ENCODE assay signal across 20 mouse cellular contexts in the genomic region with DNA sequence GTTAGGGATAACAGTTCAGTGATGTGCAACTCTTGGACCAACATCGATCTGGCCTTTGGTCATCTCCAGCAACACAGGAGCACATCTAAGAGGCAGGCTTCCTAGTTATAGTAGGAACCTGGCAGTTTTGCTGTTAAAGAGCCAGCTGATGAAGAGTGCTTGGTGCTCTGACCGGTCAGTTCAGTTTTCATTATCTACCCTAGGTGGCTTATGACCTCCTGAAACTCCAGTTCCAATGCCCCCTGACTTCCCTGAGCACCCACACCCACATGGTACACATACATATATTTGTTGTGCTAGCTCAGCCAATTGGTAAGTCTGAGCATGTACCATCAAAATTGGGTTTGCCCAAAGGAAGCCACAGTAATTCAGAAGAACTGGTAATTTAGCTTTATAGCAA. TPM values are rescaled to one million over a fixed set of nuclear protein-coding genes. Genes with fewer than 3 reads are reported as not detected.
A peak's percentile ranks its signal among the peaks of the same experiment; 100 is the strongest.
DNase-seq lines count a peak whose midpoint lies in the region; ATAC-seq lines count a peak whose summit lies in the region.
"Had no signal": no experiment of that assay in that cellular context is flagged by ENCODE, and none has a peak within 500 bp of the region (broad histone marks: within the 10 kb centered on the region; RNA-seq: fewer than 3 reads in every experiment).

No protein-coding gene starts in this region.

- WGBS in forebrain, embryonic 10.5 days, result 99% methylated on average over 2 of the region's 2 CpGs
- 96% methylated on average over 2 of the region's 2 CpGs for WGBS in forebrain, embryonic 14.5 days
- WGBS in heart, embryonic 15.5 days, result 96% methylated on average over 2 of the region's 2 CpGs
- WGBS in limb, embryonic 11.5 days, result 97% methylated on average over 2 of the region's 2 CpGs
- WGBS in limb, embryonic 10.5 days, result 97% methylated on average over 2 of the region's 2 CpGs

- no peaks in the 10 kb centered on the region for H3K4me1 ChIP-seq in forebrain, embryonic 10.5 days
- H3K4me1 ChIP-seq in forebrain, embryonic 14.5 days (ENCODE audit: control insufficient read depth, insufficient read depth, low read length), result no peaks in the 10 kb centered on the region
- H3K4me1 ChIP-seq in heart, embryonic 15.5 days (replicated peaks), result peaks cover 9% of the 10 kb centered on the region
- H3K4me1 ChIP-seq in limb, embryonic 11.5 days (ENCODE audit: control insufficient read depth, insufficient read depth, low read length), result no peaks in the 10 kb centered on the region
- H3K4me1 ChIP-seq in limb, embryonic 10.5 days, result no peaks in the 10 kb centered on the region
- H3K4me1 ChIP-seq: embryonic facial prominence, embryonic 12.5 days; forebrain, embryonic 13.5 days; hindbrain, embryonic 13.5 days; intestine, embryonic 15.5 days had no signal

- H3K36me3 ChIP-seq in forebrain, embryonic 10.5 days (replicated peaks), result peaks cover 96% of the 10 kb centered on the region
- H3K36me3 ChIP-seq in forebrain, embryonic 14.5 days (ENCODE audit: control insufficient read depth, insufficient read depth, low read length), result peaks cover 52% of the 10 kb centered on the region
- H3K36me3 ChIP-seq in heart, embryonic 15.5 days, result peaks cover 28% of the 10 kb centered on the region
- H3K36me3 ChIP-seq in limb, embryonic 11.5 days (ENCODE audit: control insufficient read depth, insufficient read depth, low read length), result peaks cover 22% of the 10 kb centered on the region
- peaks cover 99% of the 10 kb centered on the region for H3K36me3 ChIP-seq in limb, embryonic 10.5 days

- no peak overlapping the region for H3K27ac ChIP-seq in forebrain, embryonic 10.5 days
- no peak overlapping the region for H3K27ac ChIP-seq in forebrain, embryonic 14.5 days (ENCODE audit: low read depth, low read length)
- peak overlapping the region; percentile 55; the same call in 1 of the 2 replicates for H3K27ac ChIP-seq in heart, embryonic 15.5 days
- H3K27ac ChIP-seq in limb, embryonic 11.5 days (replicated peaks; ENCODE audit: low read depth, low read length), result no peak overlapping the region
- H3K27ac ChIP-seq in limb, embryonic 10.5 days, result no peak overlapping the region
- H3K27ac ChIP-seq: embryonic facial prominence, embryonic 12.5 days; forebrain, embryonic 13.5 days; hindbrain, embryonic 13.5 days; hindbrain, postnatal 0 days; intestine, embryonic 15.5 days had no signal

- H3K4me3 ChIP-seq in forebrain, embryonic 10.5 days, result no peak overlapping the region
- no peak overlapping the region for H3K4me3 ChIP-seq in forebrain, embryonic 14.5 days (ENCODE audit: low read depth, low read length)
- H3K4me3 ChIP-seq in heart, embryonic 15.5 days, result no peak overlapping the region
- no peak overlapping the region for H3K4me3 ChIP-seq in limb, embryonic 11.5 days (ENCODE audit: low read depth, low read length)
- H3K4me3 ChIP-seq in limb, embryonic 10.5 days, result no peak overlapping the region
- H3K4me3 ChIP-seq: embryonic facial prominence, embryonic 12.5 days; forebrain, embryonic 13.5 days; hindbrain, embryonic 13.5 days; intestine, embryonic 15.5 days had no signal

- H3K27me3 ChIP-seq in forebrain, embryonic 10.5 days (ENCODE audit: poor library complexity, severe bottlenecking), result no peaks in the 10 kb centered on the region
- no peaks in the 10 kb centered on the region for H3K27me3 ChIP-seq in forebrain, embryonic 14.5 days (replicated peaks; ENCODE audit: control insufficient read depth, insufficient read depth, low read length)
- H3K27me3 ChIP-seq in heart, embryonic 15.5 days, result no peaks in the 10 kb centered on the region
- H3K27me3 ChIP-seq in limb, embryonic 11.5 days (ENCODE audit: control insufficient read depth, insufficient read depth, low read length), result no peaks in the 10 kb centered on the region
- no peaks in the 10 kb centered on the region for H3K27me3 ChIP-seq in limb, embryonic 10.5 days (ENCODE audit: low read depth, poor library complexity, severe bottlenecking)
- H3K27me3 ChIP-seq: embryonic facial prominence, embryonic 12.5 days; forebrain, embryonic 13.5 days; hindbrain, embryonic 13.5 days; intestine, embryonic 15.5 days; Patski had no signal

- no peak for ATAC-seq in forebrain, embryonic 14.5 days
- no peak for ATAC-seq in heart, embryonic 15.5 days (replicated peaks; ENCODE audit: insufficient number of reproducible peaks, insufficient read depth, low FRiP score, low read depth)
- ATAC-seq in limb, embryonic 11.5 days (ENCODE audit: insufficient number of reproducible peaks, low FRiP score, low TSS enrichment, low read depth), result no peak
- ATAC-seq: activated CD4-positive, CD25-positive, alpha-beta regulatory T cell, adult 4 months; forebrain, embryonic 13.5 days; intestine, embryonic 15.5 days; Patski had no signal

- DNase-seq in forebrain, embryonic 10.5 days (ENCODE audit: extremely low spot score, low spot score), result peak; percentile 11
- DNase-seq in forebrain, embryonic 14.5 days (ENCODE audit: low spot score), result no peak
- no peak for DNase-seq in heart, postnatal 10 days
- peak; percentile 20 for DNase-seq in limb, embryonic 11.5 days (ENCODE audit: low spot score)
- DNase-seq in limb, embryonic 10.5 days (ENCODE audit: low spot score), result no peak
- DNase-seq in cerebellum, adult 18-20 months, result no peak
- DNase-seq: adrenal gland, postnatal 14 days; cerebellum, adult 11-12 months; cerebellum, adult 9-11 months; cerebellum, postnatal 36 days; gastrocnemius, postnatal 36 days; kidney, adult 2 months had no signal

- intact Hi-C loops in heart, postnatal 10 days (cut with DNase I), result no loop called here

- no peak overlapping the region for H3K9ac ChIP-seq in forebrain, embryonic 14.5 days (ENCODE audit: low read length)
- H3K9ac ChIP-seq in heart, embryonic 15.5 days, result no peak overlapping the region
- H3K9ac ChIP-seq in limb, embryonic 11.5 days (ENCODE audit: low read length), result no peak overlapping the region
- H3K9ac ChIP-seq: embryonic facial prominence, embryonic 12.5 days; forebrain, embryonic 13.5 days; hindbrain, embryonic 13.5 days; intestine, embryonic 15.5 days had no signal

- peaks cover 17% of the 10 kb centered on the region for H3K9me3 ChIP-seq in forebrain, embryonic 10.5 days
- no peaks in the 10 kb centered on the region for H3K9me3 ChIP-seq in forebrain, embryonic 14.5 days (replicated peaks; ENCODE audit: control insufficient read depth, low read length)
- no peaks in the 10 kb centered on the region for H3K9me3 ChIP-seq in heart, embryonic 15.5 days (replicated peaks)
- H3K9me3 ChIP-seq in limb, embryonic 11.5 days (ENCODE audit: control insufficient read depth, low read length), result peaks cover 6% of the 10 kb centered on the region; the same call in 1 of the 2 replicates
- H3K9me3 ChIP-seq in limb, embryonic 10.5 days (replicated peaks), result no peaks in the 10 kb centered on the region
- H3K9me3 ChIP-seq: hindbrain, embryonic 13.5 days; intestine, embryonic 15.5 days had no signal

- H3K4me2 ChIP-seq in forebrain, embryonic 14.5 days (ENCODE audit: low read length), result no peak overlapping the region
- H3K4me2 ChIP-seq in heart, embryonic 15.5 days, result no peak overlapping the region
- no peak overlapping the region for H3K4me2 ChIP-seq in limb, embryonic 11.5 days (ENCODE audit: low read depth, severe bottlenecking)
- H3K4me2 ChIP-seq: embryonic facial prominence, embryonic 12.5 days; forebrain, embryonic 13.5 days; hindbrain, embryonic 13.5 days; intestine, embryonic 15.5 days had no signal

RNA-seq across cellular contexts. Expression of a gene that starts 17.5 kb away (rescaled TPM):
- polyA plus RNA-seq in forebrain, embryonic 10.5 days (2016; fragmentation: Nextera tagmentation; extraction: Ambion mirVana), result 133 and 140 TPM in 2 replicates
- polyA plus RNA-seq in forebrain, embryonic 14.5 days (2014; fragmentation: Nextera tagmentation; extraction: Ambion mirVana), result 21.3 and 24.8 TPM in 2 replicates
- polyA plus RNA-seq in heart, embryonic 15.5 days (2015; fragmentation: Nextera tagmentation; extraction: Ambion mirVana), result 33.9 and 48.6 TPM in 2 replicates
- total RNA-seq in heart, postnatal 10 days (2021), result 10 to 100 TPM; 19.2 to 21.0 TPM
- 219 and 223 TPM in 2 replicates for polyA plus RNA-seq in limb, embryonic 11.5 days (2014; fragmentation: Nextera tagmentation; extraction: Ambion mirVana)
- 245 and 261 TPM in 2 replicates for polyA plus RNA-seq in limb, embryonic 10.5 days (2016; fragmentation: Nextera tagmentation; extraction: Ambion mirVana)

Comparison
In these comparisons a context has a peak if more than half of its experiments do, and no peak if none do; other contexts are left out.
1. DNase-seq: peak in forebrain, embryonic 10.5 days (single experiment) and limb, embryonic 11.5 days (single experiment); none in forebrain, embryonic 14.5 days (single experiment), heart, postnatal 10 days (0 of 2), limb, embryonic 10.5 days (single experiment) and cerebellum, adult 18-20 months (0 of 2).